Mouse (Mus musculus) CH12.LX (cell line): ENCODE results near the gene Slc25a45. TPM values are rescaled to one million over a fixed set of nuclear protein-coding genes. Genes with fewer than 3 reads are reported as not detected.

Experiments
- DNase-seq: peaks from one replicate; pipeline ENCODE4 v3.0.0-alpha.2; 2013; ENCODE audit errors: extremely low read depth
- H3K27ac ChIP-seq: 2 replicates; pipeline ENCODE4 v1.5.1; 2012; ENCODE audit warnings: low read depth, mild to moderate bottlenecking, control low read depth, moderate library complexity; ENCODE audit not compliant: insufficient read depth
- H3K27me3 ChIP-seq: replicated peaks from 2 replicates; pipeline ENCODE3; 2012; ENCODE audit warnings: inconsistent platforms
- H3K36me3 ChIP-seq, 2 experiments: replicated peaks in 1 of 2; 2 replicates each; pipeline versions ENCODE3 to v1.6.1; 2012; ENCODE audit warnings: inconsistent platforms in 1 of 2, low read length in 1 of 2, mild to moderate bottlenecking in 1 of 2, mixed read lengths in 1 of 2, moderate library complexity in 1 of 2; ENCODE audit not compliant: control insufficient read depth in 1 of 2, insufficient read depth in 1 of 2
- H3K4me1 ChIP-seq, 2 experiments: 2 replicates each; pipeline ENCODE4 v1.6.1; 2012; ENCODE audit warnings: inconsistent platforms in 1 of 2, moderate library complexity in 1 of 2; ENCODE audit not compliant: insufficient read depth in 2 of 2, control insufficient read depth in 1 of 2
- H3K4me2 ChIP-seq: 2 replicates; pipeline ENCODE4 v1.6.1; 2012; ENCODE audit warnings: low read depth, mild to moderate bottlenecking, control low read depth; ENCODE audit not compliant: poor library complexity, insufficient read depth, severe bottlenecking
- H3K4me3 ChIP-seq, 3 experiments: fragments of 150-350 bp in 1 of 3; sonication (generic) in 1 of 3; replicated peaks in 1 of 3; 2 replicates each; pipeline versions ENCODE3 to v1.5.1; 2011 to 2012; ENCODE audit warnings: low read depth in 2 of 3, low read length in 2 of 3, mild to moderate bottlenecking in 2 of 3, moderate library complexity in 2 of 3, control low read depth in 1 of 3, improper control_type of control experiment in 1 of 3, inconsistent platforms in 1 of 3, mixed read lengths in 1 of 3; ENCODE audit not compliant: poor library complexity in 1 of 3
- H3K79me2 ChIP-seq: replicated peaks from 2 replicates; pipeline ENCODE4 v1.6.1; 2012; ENCODE audit warnings: mild to moderate bottlenecking, moderate library complexity; ENCODE audit not compliant: control insufficient read depth, poor library complexity, insufficient read depth, severe bottlenecking; ENCODE audit errors: extremely low read depth
- H3K9ac ChIP-seq: 2 replicates; pipeline ENCODE4 v1.6.1; 2012; ENCODE audit warnings: low read depth, mild to moderate bottlenecking, control low read depth, moderate library complexity; ENCODE audit not compliant: insufficient read depth
- H3K9me3 ChIP-seq: replicated peaks from 2 replicates; pipeline ENCODE3; 2012; ENCODE audit warnings: low read length, inconsistent platforms, mixed read lengths
- CHD2 ChIP-seq: IDR thresholded peaks from 2 replicates; pipeline ENCODE4 v1.6.1; 2011; ENCODE audit warnings: low read length, improper control_type of control experiment
- CTCF ChIP-seq, 2 experiments: IDR thresholded peaks in 1 of 2; conservative IDR thresholded peaks in 1 of 2; 2 replicates each; pipeline ENCODE4 v1.5.1; 2011 to 2012; ENCODE audit warnings: low read depth in 2 of 2, low read length in 2 of 2, improper control_type of control experiment in 1 of 2, inconsistent platforms in 1 of 2, mild to moderate bottlenecking in 1 of 2, moderate library complexity in 1 of 2
- ELF1 ChIP-seq: IDR thresholded peaks from 2 replicates; pipeline ENCODE4 v1.6.1; 2014; ENCODE audit warnings: low read depth, mild to moderate bottlenecking, inconsistent platforms, low read length, improper control_type of control experiment
- GABPA ChIP-seq: IDR thresholded peaks from 2 replicates; pipeline ENCODE4 v1.6.1; 2012; ENCODE audit warnings: low read depth, low read length, improper control_type of control experiment, inconsistent platforms; ENCODE audit not compliant: insufficient replicate concordance
- IRF4 ChIP-seq: IDR thresholded peaks from 2 replicates; pipeline ENCODE4 v1.6.1; 2014; ENCODE audit warnings: low read depth, mild to moderate bottlenecking, inconsistent platforms, low read length, improper control_type of control experiment
- JUN ChIP-seq: IDR thresholded peaks from 2 replicates; pipeline ENCODE4 v1.6.1; 2011; ENCODE audit warnings: low read depth, mild to moderate bottlenecking, low read length, improper control_type of control experiment, moderate library complexity; ENCODE audit not compliant: insufficient read depth
- JUND ChIP-seq: conservative IDR thresholded peaks from 2 replicates; pipeline ENCODE4 v1.6.1; 2011; ENCODE audit warnings: low read depth, low read length, improper control_type of control experiment
- MAX ChIP-seq: IDR thresholded peaks from 2 replicates; pipeline ENCODE4 v1.6.1; 2011; ENCODE audit warnings: low read length, improper control_type of control experiment
- MXI1 ChIP-seq: IDR thresholded peaks from 2 replicates; pipeline ENCODE4 v1.6.1; 2011; ENCODE audit warnings: mild to moderate bottlenecking, low read depth, low read length, improper control_type of control experiment
- NRF1 ChIP-seq: IDR thresholded peaks from 2 replicates; pipeline ENCODE4 v1.6.1; 2014; ENCODE audit warnings: low read depth, mild to moderate bottlenecking, inconsistent platforms, low read length, improper control_type of control experiment, moderate library complexity
- PAX5 ChIP-seq: IDR thresholded peaks from 2 replicates; pipeline ENCODE4 v1.6.1; 2012; ENCODE audit warnings: low read length, inconsistent platforms, mixed read lengths
- POLR2A ChIP-seq: IDR thresholded peaks from 2 replicates; pipeline ENCODE4 v1.6.1; 2011; ENCODE audit warnings: low read depth, mild to moderate bottlenecking, improper control_type of control experiment, low read length
- RAD21 ChIP-seq: IDR thresholded peaks from 2 replicates; pipeline ENCODE4 v1.6.1; 2011; ENCODE audit warnings: low read depth, mild to moderate bottlenecking, low read length, improper control_type of control experiment, moderate library complexity
- RCOR1 ChIP-seq: conservative IDR thresholded peaks from 2 replicates; pipeline ENCODE4 v1.6.1; 2012; ENCODE audit warnings: low read depth, mild to moderate bottlenecking, inconsistent platforms, low read length, improper control_type of control experiment
- SIN3A ChIP-seq: IDR thresholded peaks from 2 replicates; pipeline ENCODE4 v1.6.1; 2012; ENCODE audit warnings: low read length, improper control_type of control experiment, inconsistent platforms
- SMC3 ChIP-seq: IDR thresholded peaks from 2 replicates; pipeline ENCODE4 v1.6.1; 2011; ENCODE audit warnings: low read depth, low read length, improper control_type of control experiment
- TBP ChIP-seq: conservative IDR thresholded peaks from 2 replicates; pipeline ENCODE4 v1.6.1; 2011; ENCODE audit warnings: low read depth, low read length, improper control_type of control experiment
- ZMIZ1 ChIP-seq: IDR thresholded peaks from 2 replicates; pipeline ENCODE4 v1.6.1; 2012; ENCODE audit warnings: low read depth, mild to moderate bottlenecking, inconsistent platforms, low read length, improper control_type of control experiment
- ZNF384 ChIP-seq: IDR thresholded peaks from 2 replicates; pipeline ENCODE4 v1.6.1; 2012; ENCODE audit warnings: low read depth, low read length, improper control_type of control experiment, inconsistent platforms
- dilution Hi-C: fragments of 300-500 bp; cut with MboI; formaldehyde crosslinking; loops from 2 replicates; pipeline ENCODE4 v1.14.3; 2020; ENCODE audit warnings: low sequenced_read_pairs; ENCODE audit not compliant: extremely low pct_unique_long_range_greater_than_20kb, extremely low pct_ligation_motif_present
- in situ Hi-C: fragments of 300-500 bp; cut with MboI; formaldehyde crosslinking; loops from 3 replicates; pipeline ENCODE4 v1.14.3; 2019; ENCODE audit warnings: low sequenced_read_pairs, low pct_ligation_motif_present, low pct_unique_long_range_greater_than_20kb, mixed read lengths
- polyA plus RNA-seq: library from polyadenylated mRNA; unstranded; fragments of >175 nt; gene quantifications from 2 replicates; pipeline ENCODE4 v1.2.1, GENCODE M21; 2012; ENCODE audit warnings: low read depth; ENCODE audit not compliant: insufficient read length
- total RNA-seq, 2 experiments: library from RNA; depleted of rRNA; stranded (reverse); fragments of 300-350 nt in 1 of 2; fragments of >200 nt in 1 of 2; gene quantifications; 2 replicates each; pipeline ENCODE4 v1.2.3; 2012 to 2014

Slc25a45 gene
- total and polyA plus RNA-seq, 3 experiments, result 22.7 to 33.0 (median 23.1) TPM

GRCm38 (mm10) chr19:5871683-5872082, 5.9 kb upstream of the Slc25a45 start:
- H3K4me3 ChIP-seq, result no peak overlapping the region
- no peaks in the 10 kb centered on the region for H3K27me3 ChIP-seq
- no peak overlapping the region for H3K4me2 ChIP-seq
- no peak for DNase-seq
- peaks cover 53 to 67% of the 10 kb centered on the region in 2 experiments for H3K36me3 ChIP-seq
- H3K9me3 ChIP-seq, result no peaks in the 10 kb centered on the region
- H3K4me1 ChIP-seq, result peaks cover 19 to 45% of the 10 kb centered on the region in 2 experiments
- peaks cover 4% of the 10 kb centered on the region; the same call in 1 of the 2 replicates for H3K79me2 ChIP-seq
- H3K27ac ChIP-seq, result no peak overlapping the region
- no peak overlapping the region for H3K9ac ChIP-seq
- dilution Hi-C loops (no loop called here), in situ Hi-C loops (no loop called here)
- TF ChIP-seq POLR2A, result no peak
- TF ChIP-seq SIN3A, result no peak
- TF ChIP-seq GABPA, result no peak
- TF ChIP-seq CTCF (conservative IDR thresholded peaks at IDR 0.05 in 1 of 2, IDR thresholded peaks at IDR 0.05 in 1 of 2; ENCODE audit: low read depth in 2 of 2, low read length in 2 of 2), result no peak
- TF ChIP-seq CHD2, result no peak
- no peak for TF ChIP-seq MAX
- TF ChIP-seq ELF1, result no peak
- TF ChIP-seq TBP, result no peak
- TF ChIP-seq IRF4, result no peak
- no peak for TF ChIP-seq MXI1
- no peak for TF ChIP-seq SMC3
- TF ChIP-seq JUN, result no peak
- TF ChIP-seq ZNF384, result no peak
- TF ChIP-seq PAX5, result no peak
- TF ChIP-seq NRF1, result no peak
- TF ChIP-seq RCOR1, result no peak
- TF ChIP-seq JUND, result no peak
- TF ChIP-seq, all 38 proteins: peak for 0

GRCm38 (mm10) chr19:5872528-5872927, 5.1 kb upstream of the Slc25a45 start:
- Histone ChIP-seq H3K36me3 (peaks cover 50 to 59% of the 10 kb centered on the region in 2 experiments), H3K9ac (no peak overlapping the region), H3K27ac (no peak overlapping the region), H3K79me2 (peaks cover 4% of the 10 kb centered on the region; the same call in 1 of the 2 replicates), H3K9me3 (no peaks in the 10 kb centered on the region), H3K4me2 (no peak overlapping the region), H3K4me1 (peaks cover 23 to 52% of the 10 kb centered on the region in 2 experiments), H3K4me3 (no peak overlapping the region), H3K27me3 (no peaks in the 10 kb centered on the region)
- dilution Hi-C loops, result no loop called here
- no peak for DNase-seq
- in situ Hi-C loops, result no loop called here
- TF ChIP-seq CHD2 (no peak), ZMIZ1 (no peak), MXI1 (no peak), RAD21 (no peak), PAX5 (no peak)
